Mouse (Mus musculus): Measurements from ENCODE around the gene Wnk2.

Wnk2 gene

DNA sequence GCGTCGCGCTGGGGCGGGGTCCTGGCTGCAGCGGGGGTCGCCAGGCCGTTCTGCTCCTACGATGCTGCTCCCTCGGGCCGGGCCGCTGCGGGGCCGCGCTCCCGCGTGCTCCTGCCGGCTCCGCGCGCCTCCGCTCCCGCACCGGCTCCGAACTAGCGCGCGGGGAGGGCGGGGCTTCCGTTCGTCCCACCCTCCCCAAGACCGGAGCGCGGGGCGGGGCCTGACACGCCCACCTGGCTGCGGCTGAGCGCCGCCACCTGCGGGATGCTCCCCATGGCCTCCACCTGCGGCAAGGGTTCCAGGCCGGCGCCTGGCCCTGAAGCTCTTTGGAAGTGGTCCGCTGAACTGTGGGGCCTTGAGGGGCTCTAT is at the start of gene Wnk2:
Gene Wnk2 (minus strand): TSS at position 157 of the 369 bp plus-strand sequence.
- DNase-seq = peak; percentile 87 to 93

DNA sequence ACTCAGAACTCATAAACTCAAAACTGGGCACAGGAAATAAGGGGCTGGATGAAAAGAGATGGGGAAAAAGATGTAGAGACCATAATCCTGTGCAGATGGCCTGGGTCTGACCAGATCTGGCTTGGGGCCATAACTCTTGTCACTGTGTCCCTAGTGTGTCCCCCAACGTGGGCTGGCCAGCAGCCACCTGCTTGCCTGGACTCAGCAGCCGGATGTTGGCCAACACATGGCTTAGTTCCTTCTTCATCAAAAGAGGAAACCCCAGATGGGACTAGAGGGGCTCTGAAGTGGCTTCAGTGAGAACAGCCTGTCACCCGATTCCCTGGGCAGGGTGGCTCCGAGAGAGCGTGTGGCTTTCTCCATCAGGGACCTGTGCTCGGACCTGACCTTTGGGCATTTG is 49.0 kb upstream of the Wnk2 start:
- DNase-seq = peak; percentile 63 to 69

DNA sequence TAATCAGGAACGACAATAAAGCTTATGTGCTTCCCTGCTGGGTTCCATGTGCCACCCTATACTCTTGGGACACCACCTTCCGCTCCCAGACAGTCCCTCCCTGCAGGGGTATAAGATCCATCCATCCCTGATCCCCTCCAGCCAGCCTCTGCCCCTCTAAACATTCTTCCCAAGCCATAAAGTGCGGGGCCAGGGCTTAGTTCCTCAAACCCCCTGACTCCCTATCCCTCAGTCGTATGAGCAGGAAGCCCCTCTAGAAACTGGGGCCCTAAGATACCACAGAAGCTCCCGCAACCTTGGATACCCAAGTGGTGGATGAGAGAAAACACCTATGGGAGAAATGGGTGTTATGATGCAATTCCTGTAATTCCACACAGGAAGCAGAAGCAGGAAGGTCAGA is 48.4 kb upstream of the Wnk2 start:
- DNase-seq = no peak

DNA sequence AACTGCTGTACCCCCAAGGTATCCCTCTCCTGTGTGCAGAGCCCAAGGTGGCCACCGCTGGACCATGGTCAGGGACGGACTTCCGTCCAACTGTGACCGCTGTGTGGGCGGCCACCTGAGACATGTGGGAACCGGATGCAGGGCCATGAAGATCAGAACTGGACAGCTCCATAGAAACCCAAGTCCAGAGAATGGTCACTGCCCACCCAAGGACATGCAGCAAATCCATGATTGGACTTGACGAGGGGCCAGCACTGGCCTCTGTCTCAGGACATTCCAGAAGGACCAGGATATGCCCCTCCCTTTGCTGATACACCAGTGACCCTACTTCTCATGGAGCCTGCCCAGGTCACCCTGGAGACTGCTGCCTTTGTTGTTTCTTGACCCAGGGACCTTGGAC is 47.8 kb upstream of the Wnk2 start:
- no peak for DNase-seq

DNA sequence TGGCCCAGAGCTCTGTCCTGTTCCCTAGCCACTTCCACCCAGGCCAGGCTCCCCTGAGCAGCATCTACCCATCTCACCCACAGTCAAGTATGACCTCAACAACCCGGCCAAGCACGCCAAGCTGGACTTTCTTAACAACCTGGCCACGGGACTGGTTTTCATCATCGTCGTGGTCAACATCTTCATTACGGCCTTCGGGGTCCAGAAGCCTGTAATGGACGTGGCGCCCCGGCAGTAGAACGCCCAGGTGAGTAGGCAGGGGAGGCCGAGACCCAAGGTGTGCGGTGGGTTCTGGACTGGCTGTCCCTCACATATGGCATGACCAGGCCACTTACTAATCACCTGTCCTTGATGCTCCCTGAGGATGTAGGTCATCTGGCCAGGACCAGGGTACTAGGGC is 47.0 kb upstream of the Wnk2 start:
- no peak for DNase-seq

DNA sequence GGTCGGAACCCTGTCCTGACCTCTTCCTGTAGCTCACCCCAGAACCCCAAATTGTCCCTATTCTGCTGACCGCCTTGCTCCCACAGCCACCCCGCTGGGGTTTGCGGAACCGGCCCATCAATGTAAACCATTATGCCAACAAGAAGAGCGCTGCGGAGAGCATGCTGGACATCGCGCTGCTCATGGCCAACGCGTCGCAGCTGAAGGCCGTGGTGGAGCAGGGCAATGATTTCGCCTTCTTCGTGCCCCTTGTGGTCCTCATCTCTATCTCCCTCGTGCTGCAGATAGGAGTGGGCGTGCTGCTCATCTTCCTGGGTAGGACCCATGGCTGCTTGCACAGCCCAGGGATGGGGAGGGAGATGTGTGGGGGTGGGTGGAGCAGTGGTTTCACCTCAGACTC is 45.8 kb upstream of the Wnk2 start:
- no peak for DNase-seq

DNA sequence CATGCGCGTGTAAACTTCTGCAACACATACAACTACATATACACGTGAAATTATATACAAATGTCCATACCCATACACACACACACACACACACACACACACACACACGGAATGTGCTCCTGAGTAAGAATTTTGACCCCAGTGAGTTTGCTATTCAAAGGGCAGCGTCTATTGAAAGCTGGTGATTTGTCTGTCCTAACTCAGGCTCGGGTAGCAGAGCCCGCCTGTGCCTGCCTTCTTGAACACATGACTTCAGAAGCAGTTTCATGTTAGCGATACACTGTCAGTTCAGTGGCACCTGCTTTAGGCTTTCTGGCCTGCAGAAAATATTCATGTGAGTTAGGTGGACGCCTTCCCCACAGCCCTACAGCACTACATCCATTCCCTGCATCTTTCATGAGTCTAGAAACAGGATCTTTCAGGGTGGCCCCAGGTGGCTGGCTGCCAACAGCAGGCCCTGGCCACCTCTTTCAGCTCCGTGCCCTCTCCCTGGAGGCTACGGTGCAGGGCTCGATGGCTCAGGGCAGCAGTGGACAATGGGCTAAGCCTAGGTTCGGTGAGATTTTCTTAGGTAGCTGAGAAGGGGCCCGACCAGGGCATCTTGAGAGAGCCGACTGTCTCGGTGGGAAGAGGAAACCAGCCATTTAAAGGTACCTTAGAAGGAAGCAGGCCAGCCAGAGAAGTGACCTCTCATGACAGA is 44.5 kb upstream of the Wnk2 start:
- DNase-seq = no peak

DNA sequence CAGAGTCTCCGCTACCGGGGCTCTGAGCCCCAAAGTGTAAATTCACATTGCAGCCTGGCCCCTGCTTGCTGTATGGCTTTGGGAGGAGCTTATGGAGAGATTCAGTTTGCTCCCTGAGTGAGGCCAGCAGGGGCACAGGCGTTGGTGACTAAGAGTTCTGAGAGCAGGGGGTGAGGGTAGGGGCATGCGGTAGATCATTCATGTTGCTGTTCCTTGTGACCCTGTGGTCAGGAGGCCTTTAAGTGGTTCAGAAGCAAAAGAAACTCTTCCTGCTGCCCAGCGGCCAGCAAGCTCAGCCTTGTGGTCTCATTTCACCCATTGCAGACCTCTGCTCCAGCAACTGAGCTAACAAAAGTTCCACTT is 43.8 kb upstream of the Wnk2 start:
- DNase-seq = no peak

DNA sequence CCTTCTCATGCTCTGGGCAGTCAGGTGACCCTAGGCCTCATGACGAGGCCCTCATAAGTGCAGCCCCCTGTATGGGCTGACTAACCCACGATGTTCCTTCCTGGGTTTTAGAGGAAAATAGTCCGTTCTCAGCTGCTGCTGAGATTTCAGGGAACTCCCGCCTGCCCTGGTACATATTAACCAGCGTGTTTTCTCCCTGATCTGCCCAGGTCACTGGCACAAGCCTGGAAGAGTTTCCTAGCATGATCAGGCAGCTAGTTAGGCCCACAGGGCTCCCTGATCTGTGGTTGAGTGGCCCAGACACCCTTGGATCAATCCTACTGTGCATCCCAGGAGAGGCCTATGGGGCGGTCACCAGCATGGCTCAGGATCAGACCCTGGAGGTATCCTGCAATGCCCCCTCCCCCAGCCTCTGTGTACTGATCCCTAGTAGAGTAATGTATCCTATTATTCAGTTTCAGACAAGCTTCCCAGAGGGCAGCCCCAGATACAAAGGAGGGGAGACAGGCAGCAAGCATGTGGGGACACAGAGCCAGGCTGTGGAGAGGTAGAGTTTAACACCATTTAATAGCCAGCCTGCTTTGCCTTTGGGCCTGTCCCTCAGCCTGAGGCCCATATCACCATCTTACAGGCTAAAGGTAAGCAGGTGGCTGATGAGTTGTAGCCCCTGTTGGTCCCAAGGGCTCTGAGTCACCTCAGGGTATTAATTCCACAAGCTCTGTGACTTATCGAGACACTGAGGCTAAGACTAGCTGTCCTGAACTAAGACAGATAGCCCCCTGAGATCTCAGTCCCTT is 43.3 kb upstream of the Wnk2 start:
- DNase-seq = no peak

DNA sequence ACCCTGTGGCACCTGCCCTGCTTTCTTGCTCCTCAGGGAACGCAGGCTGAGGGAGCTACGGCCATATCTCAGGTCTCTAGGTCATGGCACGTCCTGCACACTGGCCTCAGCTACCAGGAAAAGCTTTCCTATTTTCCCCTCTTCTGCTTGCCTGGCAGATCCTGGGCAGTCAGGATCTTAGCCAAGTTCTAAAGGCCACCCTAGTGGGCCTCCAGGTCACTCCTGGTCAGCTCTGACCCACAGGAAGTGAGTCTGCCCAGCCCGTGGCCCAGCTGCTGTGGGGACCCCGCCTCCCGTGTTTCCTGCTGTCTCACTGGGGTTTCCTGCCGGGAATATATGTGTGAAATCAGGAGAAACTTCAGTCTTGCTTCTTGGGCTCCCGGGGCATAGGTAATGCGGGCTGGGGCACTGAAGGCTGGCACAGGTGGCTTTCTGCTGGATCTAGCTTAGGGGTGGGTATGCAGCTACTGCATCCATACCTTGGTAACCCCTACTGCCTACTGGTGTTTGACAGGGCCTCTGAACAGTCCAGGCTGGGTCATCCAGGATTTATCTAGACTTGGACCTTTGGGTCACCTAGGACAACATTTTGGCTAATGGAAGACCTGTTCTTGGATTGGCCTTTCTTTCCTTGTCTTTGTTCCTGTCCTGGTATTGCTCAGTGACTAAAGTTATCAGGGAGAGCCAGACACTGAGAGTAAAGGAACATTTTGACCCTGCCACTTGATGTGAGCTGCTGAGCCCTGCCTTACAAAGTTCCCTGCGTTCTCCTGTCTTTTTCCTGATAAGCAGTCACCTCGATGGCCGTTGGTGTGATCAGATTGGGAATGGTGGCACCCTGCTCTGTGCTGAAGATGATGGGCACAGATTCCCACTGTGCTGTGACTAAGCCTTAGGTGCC is 42.4 kb upstream of the Wnk2 start:
- no peak for DNase-seq

DNA sequence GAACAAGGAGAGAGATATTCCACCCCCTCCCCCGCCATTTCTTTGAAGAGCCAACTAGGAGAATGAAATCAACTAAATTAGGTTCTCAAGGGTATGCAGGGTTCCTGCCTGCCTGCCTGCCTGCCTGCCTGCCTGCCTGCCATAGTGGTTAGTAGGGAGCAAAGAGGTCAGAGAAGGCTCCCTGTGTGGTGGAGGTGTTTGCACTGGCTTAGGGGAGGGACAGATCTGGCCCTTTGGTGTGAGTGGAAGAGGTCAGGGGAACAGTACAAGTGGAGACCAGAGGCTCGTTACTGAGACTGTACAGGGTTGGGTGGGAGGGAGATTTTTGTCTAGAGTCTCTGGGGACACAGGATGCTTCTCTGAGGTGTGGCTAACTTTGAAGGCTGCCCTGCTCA is 41.1 kb upstream of the Wnk2 start:
- no peak for DNase-seq

DNA sequence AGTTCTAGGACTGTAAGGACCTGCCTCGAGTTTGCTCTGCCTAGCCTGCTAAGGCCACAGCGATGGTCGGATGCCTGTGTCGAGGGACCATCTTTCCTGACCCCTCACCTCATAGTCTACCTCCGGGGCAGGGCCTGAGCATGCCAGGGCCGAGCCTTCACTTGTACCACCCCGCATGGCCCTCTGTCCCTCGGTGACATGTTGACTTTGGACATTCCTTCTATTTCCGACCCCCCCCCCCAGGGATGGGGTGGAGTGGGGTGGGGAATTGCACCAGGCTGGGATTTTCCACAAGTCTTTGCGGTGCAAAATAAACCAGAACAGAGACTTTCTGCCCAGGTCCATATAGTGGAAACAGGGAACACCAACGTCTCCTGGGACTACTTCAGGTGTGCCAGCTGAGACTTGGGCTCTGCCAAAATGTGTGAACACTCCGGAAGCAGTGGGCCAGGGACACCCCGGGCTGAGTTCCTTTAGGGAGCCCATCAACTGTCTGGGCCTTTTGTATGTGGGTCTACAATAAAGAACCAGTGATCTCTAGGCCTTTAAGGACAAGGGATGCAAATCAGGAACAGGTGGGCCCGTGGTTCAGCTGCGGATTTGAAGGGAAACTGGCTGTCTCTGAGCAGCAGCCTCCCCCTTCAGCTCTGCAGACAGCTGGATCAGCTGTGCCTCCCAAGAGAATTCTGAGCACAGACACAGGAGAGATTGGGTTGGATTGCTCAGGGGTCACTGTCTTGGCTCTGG is 40.6 kb upstream of the Wnk2 start:
- no peak for DNase-seq

DNA sequence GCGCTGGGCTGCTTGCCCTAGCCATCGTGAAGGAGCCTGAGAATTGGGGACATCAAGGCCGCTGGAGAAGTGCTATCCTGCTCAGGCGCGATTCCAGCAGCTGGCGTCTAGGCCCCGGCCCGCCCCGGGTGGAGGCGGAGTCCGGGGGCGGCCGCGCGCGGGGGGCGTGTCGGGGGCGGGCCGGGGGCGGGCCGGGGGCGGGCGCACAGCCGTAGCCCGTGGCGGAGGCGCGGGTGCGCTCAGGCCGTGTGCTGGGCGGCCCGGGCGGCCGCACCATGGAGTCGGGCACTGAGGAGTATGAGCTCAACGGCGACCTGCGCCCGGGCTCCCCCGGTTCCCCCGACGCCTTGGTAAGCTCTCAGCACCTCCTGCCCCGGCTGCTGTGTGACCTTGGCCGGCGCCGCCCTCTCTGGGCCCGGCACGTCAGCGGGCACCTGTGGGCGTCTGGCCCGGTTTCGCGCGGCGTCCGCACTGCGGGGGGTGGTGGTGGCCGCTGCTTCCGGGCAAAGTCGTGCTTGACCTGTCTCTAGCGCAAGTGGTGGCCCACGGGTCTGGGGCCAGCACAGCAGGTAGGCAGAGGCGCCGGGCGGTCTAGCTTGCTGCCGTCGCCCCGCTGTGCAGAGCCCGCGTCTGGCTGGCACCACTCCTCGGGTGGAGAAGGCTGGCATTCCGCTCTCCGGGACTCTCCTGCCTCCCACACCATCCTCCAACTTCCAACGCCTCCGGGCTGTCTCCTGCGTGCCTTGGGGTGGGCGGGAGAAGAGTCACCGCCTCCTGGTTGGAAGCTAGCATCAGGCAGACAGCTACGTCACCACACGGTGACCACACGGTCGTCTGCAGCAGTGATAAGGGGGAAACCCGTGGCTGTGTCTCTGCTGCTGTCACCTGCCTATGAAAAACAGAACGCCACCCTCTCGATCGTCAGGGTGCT is 39.7 kb upstream of the Wnk2 start, which contains the start of gene Ninj1:
Gene Ninj1 (plus strand): TSS at position 198 of the 931 bp plus-strand sequence.
- peak; percentile 84 to 87 for DNase-seq

DNA sequence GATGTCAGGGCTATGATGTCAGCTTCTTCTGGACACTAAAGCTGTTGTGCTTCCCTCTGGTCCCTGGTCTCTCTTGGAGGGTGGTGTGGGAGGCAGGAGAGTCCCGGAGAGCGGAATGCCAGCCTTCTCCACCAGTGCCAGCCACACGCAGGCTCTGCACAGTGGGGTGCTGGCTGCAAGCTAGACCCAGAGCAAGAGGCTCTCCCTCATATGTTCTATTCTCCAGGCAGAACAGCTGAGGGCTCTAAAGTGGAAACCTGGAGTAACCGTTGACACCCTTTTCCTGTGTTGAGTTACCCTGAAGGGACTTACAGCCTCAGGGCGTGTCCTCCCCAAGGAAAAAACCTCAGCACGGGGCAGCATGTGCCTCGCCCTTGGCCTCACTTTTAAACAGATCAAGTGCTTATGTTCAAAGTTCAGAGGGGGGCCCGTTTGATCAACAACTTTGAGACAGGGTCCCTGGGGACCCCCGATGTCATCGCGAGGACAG is 39.0 kb upstream of the Wnk2 start:
- no peak for DNase-seq

DNA sequence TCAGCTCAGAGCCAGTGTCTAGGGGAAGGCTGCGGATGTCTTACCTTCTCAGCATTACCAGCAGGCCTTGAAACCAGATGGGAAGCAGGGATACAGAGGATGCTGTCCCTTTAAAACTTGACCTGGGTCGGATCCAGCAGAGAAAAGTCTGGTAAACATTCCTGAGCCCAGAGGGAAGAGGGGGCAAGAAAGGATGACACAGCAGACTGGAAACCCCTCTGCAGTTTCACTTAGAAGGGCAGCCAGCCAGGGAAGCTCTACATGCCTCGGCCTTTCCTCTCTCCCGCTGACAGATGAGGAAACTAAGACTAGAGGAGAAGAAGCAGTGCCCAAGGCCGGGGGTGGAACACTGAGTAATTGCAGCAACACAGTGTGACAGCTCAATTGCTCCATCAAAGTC is 35.8 kb upstream of the Wnk2 start:
- no peak for DNase-seq

DNA sequence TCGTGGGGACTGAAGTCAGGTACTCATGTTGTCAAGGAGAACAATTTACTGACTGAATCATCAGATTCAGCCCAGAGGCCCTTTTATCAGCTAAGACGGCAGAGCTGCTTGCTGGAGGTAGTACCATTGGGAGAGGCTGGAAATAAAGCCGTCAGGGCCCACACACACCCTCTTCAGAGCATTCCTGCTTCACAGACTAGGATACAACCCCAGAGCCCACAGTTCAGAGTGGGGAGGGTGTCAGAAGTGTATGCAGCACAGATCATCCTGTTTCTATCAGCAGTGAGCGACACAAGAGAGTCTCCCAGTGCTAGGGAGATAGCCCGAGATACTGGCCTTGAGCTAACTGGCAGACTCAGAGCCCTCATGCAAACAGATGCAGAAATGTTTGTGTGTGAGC is 35.3 kb upstream of the Wnk2 start:
- no peak for DNase-seq

DNA sequence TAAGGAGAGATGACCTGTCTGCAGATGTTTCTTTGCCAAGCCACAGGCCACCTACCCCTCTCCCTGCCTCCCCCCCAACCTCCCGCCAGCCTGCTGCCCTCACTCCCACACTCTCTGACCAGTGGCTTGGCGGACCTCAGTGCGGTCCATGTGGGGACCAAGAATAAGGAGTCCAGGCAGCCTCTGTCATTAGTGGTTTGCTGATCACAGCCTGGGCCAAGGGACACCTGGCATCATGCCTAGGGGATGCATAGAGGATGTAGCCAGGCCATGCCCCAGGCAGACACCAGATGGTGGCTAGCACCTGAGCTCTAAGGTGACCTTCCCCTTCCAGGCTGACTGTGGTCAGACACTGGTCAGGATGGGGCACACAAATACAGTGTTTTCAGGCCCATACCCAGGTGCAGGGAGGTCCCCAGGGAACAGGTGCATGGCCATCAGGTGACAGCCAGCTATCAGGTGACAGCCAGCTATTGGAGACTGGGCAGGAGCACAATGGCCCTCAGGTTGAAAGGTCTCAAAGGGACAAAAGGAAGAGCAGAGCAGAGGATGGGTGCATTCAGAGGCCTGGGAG is 33.7 kb upstream of the Wnk2 start:
- peak; percentile 84 to 86 for DNase-seq

DNA sequence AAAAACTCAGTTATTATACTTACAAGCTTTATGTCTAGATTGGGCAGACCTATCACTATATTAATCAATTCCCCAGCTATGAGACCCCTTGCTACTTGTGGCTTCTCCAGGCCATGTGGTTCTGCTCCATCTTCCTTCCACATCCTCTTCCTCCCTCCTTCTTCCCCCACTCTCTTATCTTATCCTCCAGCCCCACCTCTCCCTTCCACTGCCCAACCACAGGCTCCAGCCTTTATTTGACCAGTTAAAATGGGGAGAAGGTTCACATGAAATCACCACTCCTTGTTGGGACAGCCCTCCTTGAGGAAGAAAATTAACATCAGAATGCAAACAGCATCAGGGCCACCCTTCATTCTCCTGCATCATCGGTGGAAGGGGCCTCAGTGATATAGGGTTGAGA is 32.9 kb upstream of the Wnk2 start:
- no peak for DNase-seq

DNA sequence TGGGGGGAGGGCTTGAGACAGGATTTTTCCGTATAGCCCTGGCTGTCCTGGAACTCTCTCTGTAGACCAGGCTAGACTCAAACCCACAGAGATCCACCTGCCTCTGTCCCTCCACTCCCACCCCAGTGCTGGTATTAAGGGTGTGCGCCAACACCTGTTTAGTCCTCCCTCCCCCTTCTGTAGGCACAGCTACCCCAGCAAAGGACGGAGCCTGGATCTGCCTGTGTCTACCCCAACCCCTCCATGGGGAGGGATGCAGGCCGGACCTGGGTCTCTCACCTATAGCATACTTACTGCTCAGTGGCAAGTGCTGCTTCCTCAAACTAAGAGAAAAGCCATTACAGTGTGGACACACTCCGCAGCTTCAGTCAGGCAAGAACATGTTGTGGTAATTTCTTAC is 32.5 kb upstream of the Wnk2 start:
- no peak for DNase-seq

DNA sequence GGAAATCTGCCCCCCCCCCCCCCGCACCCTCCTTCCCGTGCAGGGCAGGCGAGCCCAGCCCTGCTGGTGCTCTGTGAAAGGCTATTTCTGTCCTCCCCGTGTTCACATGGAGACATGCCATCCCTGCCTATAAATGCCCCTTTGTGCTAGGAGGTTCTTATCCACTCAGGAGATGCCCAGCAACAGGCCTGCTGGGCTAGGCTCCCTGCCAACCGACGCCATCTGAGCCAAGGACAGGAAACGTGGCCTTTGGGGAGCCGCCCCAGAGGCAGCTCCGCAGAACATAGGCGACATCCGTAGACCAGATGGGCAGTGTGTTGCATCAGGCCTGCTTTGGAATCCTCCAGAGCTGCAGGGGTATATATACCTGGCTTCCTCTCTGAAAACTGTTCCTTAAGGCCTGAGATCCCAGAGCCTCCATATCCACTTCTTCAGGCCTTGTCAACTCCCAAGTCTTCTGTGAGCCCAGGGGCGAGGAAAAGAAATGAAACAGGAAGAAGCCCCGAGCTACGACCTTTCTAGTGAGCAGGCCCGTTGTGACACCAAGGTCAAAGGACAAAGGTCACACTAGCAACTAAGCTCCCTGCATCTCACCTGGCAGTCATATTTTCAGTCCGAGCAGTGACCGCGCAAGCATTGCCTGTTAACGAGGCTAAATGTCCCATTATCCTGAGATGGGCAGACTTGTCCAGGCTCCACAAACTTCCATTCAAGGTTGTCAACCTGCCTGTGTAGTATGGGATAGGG is 31.2 kb upstream of the Wnk2 start:
- DNase-seq = peak; percentile 93
